Mouse (Mus musculus) kidney, embryonic 14.5 days (tissue): ENCODE results near the gene Plekhh3. TPM values are rescaled to one million over a fixed set of nuclear protein-coding genes. Genes with fewer than 3 reads are reported as not detected.
"Not testable (repeated sequence)": the region's sequence is repeated elsewhere in the genome, so short reads cannot be mapped to it uniquely, and the experiment has no call there.

Experiments
- ATAC-seq: fragments of 200-750 bp; cut with Nextera tagmentation; 2 replicates; pipeline ENCODE4 v1.8.0; 2017; ENCODE audit warnings: moderate number of reproducible peaks, mild to moderate bottlenecking, moderate TSS enrichment, moderate library complexity; ENCODE audit not compliant: low FRiP score, low TSS enrichment
- H3K27ac ChIP-seq: fragments of 300-500 bp; sonication (generic); 2 replicates; pipeline ENCODE4 v1.5.1; 2014; ENCODE audit warnings: low read depth, mild to moderate bottlenecking, low read length, moderate library complexity, mixed read lengths
- H3K27me3 ChIP-seq: fragments of 300-500 bp; sonication (generic); 2 replicates; pipeline ENCODE4 v1.6.1; 2014; ENCODE audit warnings: mild to moderate bottlenecking, low read length; ENCODE audit not compliant: control insufficient read depth, insufficient read depth
- H3K36me3 ChIP-seq: fragments of 300-500 bp; sonication (generic); 2 replicates; pipeline ENCODE4 v1.6.1; 2014; ENCODE audit warnings: low read length, mixed read lengths; ENCODE audit not compliant: control insufficient read depth, insufficient read depth
- H3K4me1 ChIP-seq: fragments of 300-500 bp; sonication (generic); 2 replicates; pipeline ENCODE4 v1.6.1; 2014; ENCODE audit warnings: low read length, mixed read lengths; ENCODE audit not compliant: control insufficient read depth, insufficient read depth
- H3K4me2 ChIP-seq: fragments of 300-500 bp; sonication (generic); replicated peaks from 2 replicates; pipeline ENCODE4 v1.6.1; 2014; ENCODE audit warnings: low read depth, mild to moderate bottlenecking, low read length
- H3K4me3 ChIP-seq: fragments of 300-500 bp; sonication (generic); 2 replicates; pipeline ENCODE4 v1.5.1; 2014; ENCODE audit warnings: mild to moderate bottlenecking, low read length
- H3K9ac ChIP-seq: fragments of 300-500 bp; sonication (generic); 2 replicates; pipeline ENCODE4 v1.6.1; 2014; ENCODE audit warnings: low read depth, mild to moderate bottlenecking, low read length, moderate library complexity
- H3K9me3 ChIP-seq: fragments of 300-500 bp; sonication (generic); 2 replicates; pipeline ENCODE4 v1.6.1; 2016; ENCODE audit warnings: low read length; ENCODE audit not compliant: control insufficient read depth
- WGBS: fragments of 180-500 bp; shearing (Covaris S2); extraction: QIAGEN DNeasy Blood & Tissue Kit; methylation state at CpG from one replicate; pipeline ENCODE4 v1.1.7; 2014; 5-methylcytosine and 5-hydroxymethylcytosine counted together
- polyA plus RNA-seq: library from polyadenylated mRNA; unstranded; fragments of >200 nt; fragmentation: Nextera tagmentation; extraction: Ambion mirVana; gene quantifications from 2 replicates; pipeline ENCODE4 v1.2.1, GENCODE M21; 2014

Plekhh3 gene
- polyA plus RNA-seq, 1 experiment from 2014 or later: 17.9 TPM

GRCm38 (mm10) chr11:101163476-101164350, 7.4 kb downstream of the Plekhh3 start:
- Histone ChIP-seq H3K36me3 (peaks cover 52% of the 10 kb centered on the region), H3K4me2 (peak overlapping the region; percentile 60), H3K27ac (no peak overlapping the region), H3K9ac (peak overlapping the region; percentile 28; the same call in 1 of the 2 replicates), H3K9me3 (no peaks in the 10 kb centered on the region), H3K27me3 (peaks cover 48% of the 10 kb centered on the region), H3K4me3 (peak overlapping the region; percentile 34), H3K4me1 (peaks cover 25% of the 10 kb centered on the region)
- ATAC-seq: peak; percentile 16; the same call in 1 of the 2 replicates
- 30% methylated on average over 49 of the region's 49 CpGs for WGBS

- H3K4me2 ChIP-seq: no peak overlapping the region
- 57% methylated on average over 5 of the region's 5 CpGs for WGBS
- peaks cover 42% of the 10 kb centered on the region for H3K27me3 ChIP-seq
- no peak overlapping the region for H3K4me3 ChIP-seq
- peaks cover 15% of the 10 kb centered on the region; the same call in 1 of the 2 replicates for H3K4me1 ChIP-seq
- H3K9ac ChIP-seq: no peak overlapping the region
- ATAC-seq: no peak
- no peaks in the 10 kb centered on the region for H3K9me3 ChIP-seq
- H3K36me3 ChIP-seq: peaks cover 48% of the 10 kb centered on the region
- H3K27ac ChIP-seq: no peak overlapping the region
Observed at GRCm38 (mm10) chr11:101162772-101163171, 8.4 kb downstream of the Plekhh3 start.

- Histone ChIP-seq H3K27me3 (peaks cover 37% of the 10 kb centered on the region), H3K4me1 (peaks cover 15% of the 10 kb centered on the region; the same call in 1 of the 2 replicates), H3K9me3 (no peaks in the 10 kb centered on the region), H3K36me3 (peaks cover 43% of the 10 kb centered on the region), H3K4me2 (no peak overlapping the region), H3K4me3 (no peak overlapping the region), H3K9ac (no peak overlapping the region), H3K27ac (no peak overlapping the region)
- 56% methylated on average over 5 of the region's 5 CpGs for WGBS
- no peak for ATAC-seq
Observed at GRCm38 (mm10) chr11:101162301-101162700, 8.8 kb downstream of the Plekhh3 start.

GRCm38 (mm10) chr11:101161551-101161950, 9.6 kb downstream of the Plekhh3 start:
- Histone ChIP-seq H3K4me3 (no peak overlapping the region), H3K27ac (no peak overlapping the region), H3K27me3 (peaks cover 30% of the 10 kb centered on the region), H3K36me3 (peaks cover 36% of the 10 kb centered on the region), H3K9ac (no peak overlapping the region), H3K9me3 (no peaks in the 10 kb centered on the region), H3K4me2 (no peak overlapping the region), H3K4me1 (peaks cover 15% of the 10 kb centered on the region; the same call in 1 of the 2 replicates)
- ATAC-seq: no peak
- WGBS: 86% methylated on average over 15 of the region's 15 CpGs

GRCm38 (mm10) chr11:101160981-101161505, 10.1 kb downstream of the Plekhh3 start:
- not testable (repeated sequence) for H3K9me3 ChIP-seq, H3K9ac ChIP-seq, H3K4me2 ChIP-seq, ATAC-seq, H3K27ac ChIP-seq, H3K4me3 ChIP-seq
- WGBS: 81% methylated on average over 5 of the region's 8 CpGs
- Histone ChIP-seq H3K36me3 (peaks cover 31% of the 10 kb centered on the region), H3K27me3 (peaks cover 25% of the 10 kb centered on the region), H3K4me1 (peaks cover 20% of the 10 kb centered on the region; the same call in 1 of the 2 replicates)

- H3K27me3 ChIP-seq: peaks cover 21% of the 10 kb centered on the region
- not testable (repeated sequence) for H3K9ac ChIP-seq, ATAC-seq, H3K4me2 ChIP-seq, H3K4me3 ChIP-seq, H3K27ac ChIP-seq, H3K9me3 ChIP-seq
- peaks cover 24% of the 10 kb centered on the region for H3K4me1 ChIP-seq
- 78% methylated on average over 8 of the region's 10 CpGs for WGBS
- H3K36me3 ChIP-seq: peaks cover 30% of the 10 kb centered on the region
Observed at GRCm38 (mm10) chr11:101160151-101160550, 11.0 kb downstream of the Plekhh3 start.

GRCm38 (mm10) chr11:101155728-101156371, 15.3 kb downstream of the Plekhh3 start, which contains the start of gene Tubg2:
Tubg2 (plus strand) TSS chr11:101155907.
- peak; percentile 76 for ATAC-seq
- Histone ChIP-seq H3K4me2 (peak within 1 kb of the TSS; percentile 81), H3K4me1 (peaks cover 12% of the 10 kb centered on the region; the same call in 1 of the 2 replicates), H3K36me3 (no peaks in the 10 kb centered on the region), H3K27me3 (no peaks in the 10 kb centered on the region), H3K9ac (peak within 1 kb of the TSS; percentile 58), H3K4me3 (peak within 1 kb of the TSS; percentile 41), H3K9me3 (no peaks in the 10 kb centered on the region), H3K27ac (peak within 1 kb of the TSS; percentile 57)
- 2% methylated on average over 36 of the region's 36 CpGs for WGBS

GRCm38 (mm10) chr11:101155151-101155550, 16.0 kb downstream of the Plekhh3 start:
- Histone ChIP-seq H3K4me3 (no peak overlapping the region), H3K4me2 (peak overlapping the region; percentile 81; the same call in 1 of the 2 replicates), H3K27me3 (no peaks in the 10 kb centered on the region), H3K4me1 (peaks cover 12% of the 10 kb centered on the region; the same call in 1 of the 2 replicates), H3K27ac (no peak overlapping the region), H3K9ac (no peak overlapping the region), H3K9me3 (no peaks in the 10 kb centered on the region), H3K36me3 (no peaks in the 10 kb centered on the region)
- 67% methylated on average over 6 of the region's 6 CpGs for WGBS
- ATAC-seq: no peak
